Mouse (Mus musculus) forebrain, embryonic 15.5 days (tissue): ENCODE data around the gene Cltb. TPM values are rescaled to one million over a fixed set of nuclear protein-coding genes. Genes with fewer than 3 reads are reported as not detected.
"Not testable (repeated sequence)": the region's sequence is repeated elsewhere in the genome, so short reads cannot be mapped to it uniquely, and the experiment has no call there.

ENCODE experiments used
- ATAC-seq: fragments of 200-750 bp; cut with Nextera tagmentation; replicated peaks from 2 replicates; pipeline ENCODE4 v1.8.0; 2017; ENCODE audit warnings: mild to moderate bottlenecking, moderate TSS enrichment, moderate library complexity
- H3K27ac ChIP-seq: fragments of 300-500 bp; sonication (generic); replicated peaks from 2 replicates; pipeline ENCODE4 v1.5.1; 2015; ENCODE audit warnings: mild to moderate bottlenecking, inconsistent platforms
- H3K27me3 ChIP-seq: fragments of 300-500 bp; sonication (generic); 2 replicates; pipeline ENCODE4 v1.6.1; 2015; ENCODE audit warnings: inconsistent platforms
- H3K36me3 ChIP-seq: fragments of 300-500 bp; sonication (generic); 2 replicates; pipeline ENCODE4 v1.6.1; 2015; ENCODE audit warnings: mild to moderate bottlenecking, inconsistent platforms
- H3K4me1 ChIP-seq: fragments of 300-500 bp; sonication (generic); 2 replicates; pipeline ENCODE4 v1.6.1; 2015; ENCODE audit warnings: inconsistent platforms
- H3K4me2 ChIP-seq: fragments of 300-500 bp; sonication (generic); replicated peaks from 2 replicates; pipeline ENCODE4 v1.6.1; 2015; ENCODE audit warnings: mild to moderate bottlenecking, inconsistent platforms
- H3K4me3 ChIP-seq: fragments of 300-500 bp; sonication (generic); 2 replicates; pipeline ENCODE4 v1.5.1; 2015; ENCODE audit warnings: mild to moderate bottlenecking, inconsistent platforms
- H3K9ac ChIP-seq: fragments of 300-500 bp; sonication (generic); replicated peaks from 2 replicates; pipeline ENCODE4 v1.6.1; 2015; ENCODE audit warnings: mild to moderate bottlenecking, inconsistent platforms
- H3K9me3 ChIP-seq: fragments of 300-500 bp; sonication (generic); 2 replicates; pipeline ENCODE4 v1.6.1; 2016; ENCODE audit warnings: inconsistent platforms
- WGBS: fragments of 180-500 bp; shearing (Covaris S2); methylation state at CpG from one replicate; pipeline ENCODE4 v1.1.7; 2015; ENCODE audit warnings: mixed read lengths; 5-methylcytosine and 5-hydroxymethylcytosine counted together
- polyA plus RNA-seq: library from polyadenylated mRNA; unstranded; fragments of >200 nt; fragmentation: Nextera tagmentation; extraction: Ambion mirVana; gene quantifications from 2 replicates; pipeline ENCODE4 v1.2.1, GENCODE M21; 2015

The Cltb gene
- 119 and 125 TPM in 2 replicates for polyA plus RNA-seq

- peak within 1 kb of the TSS; percentile 71 for H3K27ac ChIP-seq
- peak within 1 kb of the TSS; percentile 85 for H3K4me3 ChIP-seq
- H3K9me3 ChIP-seq, result no peaks in the 10 kb centered on the region
- under 1% methylated on average over 66 of the region's 66 CpGs for WGBS
- peak; percentile 72 for ATAC-seq
- H3K9ac ChIP-seq, result peak within 1 kb of the TSS; percentile 85
- no peaks in the 10 kb centered on the region for H3K27me3 ChIP-seq
- H3K4me1 ChIP-seq, result peaks cover 30% of the 10 kb centered on the region
- no peaks in the 10 kb centered on the region for H3K36me3 ChIP-seq
- peak within 1 kb of the TSS; percentile 85 for H3K4me2 ChIP-seq
These were observed at the start of gene Cltb for GRCm38 (mm10) chr13:54610972-54611754. Gene Cltb (minus strand): TSS chr13:54611344.

- WGBS, result 47% methylated on average over 5 of the region's 5 CpGs
- Histone ChIP-seq H3K4me1 (no peaks in the 10 kb centered on the region), H3K36me3 (peaks cover 64% of the 10 kb centered on the region), H3K9me3 (no peaks in the 10 kb centered on the region), H3K4me2 (no peak overlapping the region), H3K4me3 (no peak overlapping the region), H3K27me3 (no peaks in the 10 kb centered on the region), H3K9ac (no peak overlapping the region), H3K27ac (no peak overlapping the region)
- ATAC-seq, result no peak
These were observed 49.7 kb upstream of the Cltb start for GRCm38 (mm10) chr13:54660877-54661276.

GRCm38 (mm10) chr13:54650461-54650860, 39.3 kb upstream of the Cltb start:
- 97% methylated on average over 3 of the region's 3 CpGs for WGBS
- H3K9ac ChIP-seq, result no peak overlapping the region
- ATAC-seq, result no peak
- H3K4me3 ChIP-seq, result no peak overlapping the region
- no peak overlapping the region for H3K4me2 ChIP-seq
- H3K27me3 ChIP-seq, result no peaks in the 10 kb centered on the region
- H3K4me1 ChIP-seq, result no peaks in the 10 kb centered on the region
- no peak overlapping the region for H3K27ac ChIP-seq
- no peaks in the 10 kb centered on the region for H3K9me3 ChIP-seq
- H3K36me3 ChIP-seq, result peaks cover 94% of the 10 kb centered on the region

- Histone ChIP-seq H3K27ac (no peak overlapping the region), H3K27me3 (no peaks in the 10 kb centered on the region), H3K36me3 (peaks cover 38% of the 10 kb centered on the region), H3K4me3 (no peak overlapping the region), H3K4me1 (no peaks in the 10 kb centered on the region), H3K9me3 (no peaks in the 10 kb centered on the region), H3K9ac (no peak overlapping the region), H3K4me2 (no peak overlapping the region)
- WGBS, result 95% methylated on average over 3 of the region's 3 CpGs
- no peak for ATAC-seq
These were observed 23.9 kb upstream of the Cltb start for GRCm38 (mm10) chr13:54635011-54635410.

- Histone ChIP-seq H3K4me1 (no peaks in the 10 kb centered on the region), H3K4me2 (no peak overlapping the region), H3K9me3 (no peaks in the 10 kb centered on the region), H3K36me3 (peaks cover 21% of the 10 kb centered on the region; the same call in 1 of the 2 replicates), H3K27ac (no peak overlapping the region), H3K4me3 (no peak overlapping the region), H3K27me3 (no peaks in the 10 kb centered on the region), H3K9ac (no peak overlapping the region)
- 69% methylated on average over 3 of the region's 3 CpGs for WGBS
- no peak for ATAC-seq
These were observed 21.7 kb upstream of the Cltb start for GRCm38 (mm10) chr13:54632731-54633277.

GRCm38 (mm10) chr13:54629128-54629527, 18.0 kb upstream of the Cltb start:
- H3K9ac ChIP-seq, result no peak overlapping the region
- no peaks in the 10 kb centered on the region for H3K9me3 ChIP-seq
- H3K36me3 ChIP-seq, result peaks cover 10% of the 10 kb centered on the region; the same call in 1 of the 2 replicates
- WGBS, result 86% methylated on average over 4 of the region's 4 CpGs
- no peaks in the 10 kb centered on the region for H3K27me3 ChIP-seq
- ATAC-seq, result no peak
- no peak overlapping the region for H3K27ac ChIP-seq
- no peak overlapping the region for H3K4me3 ChIP-seq
- H3K4me1 ChIP-seq, result peaks cover 7% of the 10 kb centered on the region
- no peak overlapping the region for H3K4me2 ChIP-seq

- H3K9ac ChIP-seq, result peak overlapping the region; percentile 88
- H3K36me3 ChIP-seq, result no peaks in the 10 kb centered on the region
- H3K4me1 ChIP-seq, result peaks cover 25% of the 10 kb centered on the region
- peak; percentile 71 for ATAC-seq
- H3K27me3 ChIP-seq, result no peaks in the 10 kb centered on the region
- peak overlapping the region; percentile 82 for H3K4me3 ChIP-seq
- H3K9me3 ChIP-seq, result no peaks in the 10 kb centered on the region
- H3K4me2 ChIP-seq, result peak overlapping the region; percentile 90
- peak overlapping the region; percentile 85 for H3K27ac ChIP-seq
- under 1% methylated on average over 27 of the region's 27 CpGs for WGBS
These were observed 10.9 kb upstream of the Cltb start for GRCm38 (mm10) chr13:54621960-54622521.

GRCm38 (mm10) chr13:54621155-54621932, 10.2 kb upstream of the Cltb start, which contains the start of gene Faf2:
Gene Faf2 (plus strand): TSS chr13:54621784.
- peak within 1 kb of the TSS; percentile 88 for H3K9ac ChIP-seq
- peak within 1 kb of the TSS; percentile 90 for H3K4me2 ChIP-seq
- H3K4me1 ChIP-seq, result peaks cover 25% of the 10 kb centered on the region
- 11% methylated on average over 44 of the region's 44 CpGs for WGBS
- no peaks in the 10 kb centered on the region for H3K27me3 ChIP-seq
- peak within 1 kb of the TSS; percentile 82 for H3K4me3 ChIP-seq
- peak within 1 kb of the TSS; percentile 85 for H3K27ac ChIP-seq
- no peaks in the 10 kb centered on the region for H3K9me3 ChIP-seq
- no peaks in the 10 kb centered on the region for H3K36me3 ChIP-seq
- ATAC-seq, result peak; percentile 98

GRCm38 (mm10) chr13:54616998-54617397, 5.9 kb upstream of the Cltb start:
- 0 out of 2 replicates have a peak, but pooled peaks cover 1% of the 10 kb centered on the region for H3K4me1 ChIP-seq
- H3K4me3 ChIP-seq, result no peak overlapping the region
- WGBS, result 68% methylated on average over 6 of the region's 6 CpGs

GRCm38 (mm10) chr13:54616307-54616706, 5.2 kb upstream of the Cltb start:
- Histone ChIP-seq H3K9me3 (no peaks in the 10 kb centered on the region), H3K9ac (no peak overlapping the region), H3K4me1 (peaks cover 6% of the 10 kb centered on the region), H3K27me3 (no peaks in the 10 kb centered on the region), H3K4me3 (no peak overlapping the region), H3K36me3 (no peaks in the 10 kb centered on the region), H3K27ac (no peak overlapping the region), H3K4me2 (no peak overlapping the region)
- no peak for ATAC-seq
- WGBS, result 82% methylated on average over 8 of the region's 8 CpGs

More at GRCm38 (mm10) chr13:54616998-54617397, 5.9 kb upstream of the Cltb start:
- Histone ChIP-seq H3K9ac (no peak overlapping the region), H3K27me3 (no peaks in the 10 kb centered on the region), H3K4me2 (no peak overlapping the region), H3K27ac (no peak overlapping the region), H3K9me3 (no peaks in the 10 kb centered on the region), H3K36me3 (no peaks in the 10 kb centered on the region)
- no peak for ATAC-seq

GRCm38 (mm10) chr13:54613141-54613540, 2.0 kb upstream of the Cltb start:
- not testable (repeated sequence) for H3K27ac ChIP-seq, H3K36me3 ChIP-seq, H3K9me3 ChIP-seq, H3K4me2 ChIP-seq, H3K27me3 ChIP-seq, H3K9ac ChIP-seq, H3K4me3 ChIP-seq, ATAC-seq
- peaks cover 29% of the 10 kb centered on the region for H3K4me1 ChIP-seq
- WGBS, result 83% methylated on average over 8 of the region's 8 CpGs

GRCm38 (mm10) chr13:54610613-54610971, 552 bp downstream of the Cltb start:
- Histone ChIP-seq H3K4me3 (peak overlapping the region; percentile 85), H3K9ac (peak overlapping the region; percentile 85), H3K27ac (peak overlapping the region; percentile 71), H3K36me3 (no peaks in the 10 kb centered on the region), H3K9me3 (no peaks in the 10 kb centered on the region), H3K4me1 (peaks cover 30% of the 10 kb centered on the region), H3K4me2 (peak overlapping the region; percentile 85), H3K27me3 (no peaks in the 10 kb centered on the region)
- WGBS, result 13% methylated on average over 13 of the region's 13 CpGs
- peak; percentile 59 for ATAC-seq
